Mouse (Mus musculus): ENCODE results near the gene Stard8. TPM values are rescaled to one million over a fixed set of nuclear protein-coding genes. Genes with fewer than 3 reads are reported as not detected.
"Not testable (repeated sequence)": the region's sequence is repeated elsewhere in the genome, so short reads cannot be mapped to it uniquely, and the experiment has no call there.

Stard8 gene
- total and polyA plus RNA-seq, 3 experiments: 34.2 to 149 (median 56.4) TPM

GRCm38 (mm10) chrX:99076460-99076859 lies 73.4 kb downstream of the Stard8 start:
- no peaks in the 10 kb centered on the region for H3K9me3 ChIP-seq (replicated peaks)
- DNase-seq (ENCODE audit: low spot score): no peak
- peaks cover 37% of the 10 kb centered on the region for H3K36me3 ChIP-seq (replicated peaks)
- no peak overlapping the region for H3K4me3 ChIP-seq (ENCODE audit: low read depth, low read length)
- no peak for ATAC-seq (ENCODE audit: extremely low read depth, insufficient number of reproducible peaks, low FRiP score, poor library complexity, severe bottlenecking)
- H3K4me1 ChIP-seq (ENCODE audit: insufficient read depth, low read depth, low read length): peaks cover 27% of the 10 kb centered on the region
- H3K27me3 ChIP-seq (ENCODE audit: insufficient read depth, low read length): no peaks in the 10 kb centered on the region
- TF ChIP-seq POLR2AphosphoS5 (IDR thresholded peaks at IDR 0.05; ENCODE audit: insufficient replicate concordance, low read depth, low read length) (no peak), TAL1 (conservative IDR thresholded peaks at IDR 0.05; ENCODE audit: low read depth, low read length) (no peak), GATA2 (IDR thresholded peaks at IDR 0.05; ENCODE audit: borderline replicate concordance, low read depth, low read length) (no peak), GATA1 (IDR thresholded peaks at IDR 0.05; ENCODE audit: borderline replicate concordance, low read length) (no peak), CTCF (IDR thresholded peaks at IDR 0.05; ENCODE audit: low read depth, low read length) (no peak)

- not testable (repeated sequence) for H3K27me3 ChIP-seq (ENCODE audit: insufficient read depth, low read length); H3K4me3 ChIP-seq (ENCODE audit: low read depth, low read length); H3K9me3 ChIP-seq (replicated peaks); DNase-seq (ENCODE audit: low spot score)
- peaks cover 13% of the 10 kb centered on the region for H3K4me1 ChIP-seq (ENCODE audit: insufficient read depth, low read depth, low read length)
- ATAC-seq (ENCODE audit: extremely low read depth, insufficient number of reproducible peaks, low FRiP score, poor library complexity, severe bottlenecking): peak; percentile 63; the same call in 1 of the 2 replicates
- H3K36me3 ChIP-seq (replicated peaks): peaks cover 17% of the 10 kb centered on the region
Observed at GRCm38 (mm10) chrX:99078374-99078892, 75.4 kb downstream of the Stard8 start.

- TF ChIP-seq TAL1 (conservative IDR thresholded peaks at IDR 0.05; ENCODE audit: low read depth, low read length): no peak
- no peak for TF ChIP-seq CTCF (IDR thresholded peaks at IDR 0.05; ENCODE audit: low read depth, low read length)
- no peak for TF ChIP-seq GATA2 (IDR thresholded peaks at IDR 0.05; ENCODE audit: borderline replicate concordance, low read depth, low read length)
- TF ChIP-seq POLR2AphosphoS5 (IDR thresholded peaks at IDR 0.05; ENCODE audit: insufficient replicate concordance, low read depth, low read length): no peak
- no peak for TF ChIP-seq GATA1 (IDR thresholded peaks at IDR 0.05; ENCODE audit: borderline replicate concordance, low read length)
- ATAC-seq (ENCODE audit: extremely low read depth, insufficient number of reproducible peaks, low FRiP score, poor library complexity, severe bottlenecking) (no peak), DNase-seq (ENCODE audit: low spot score) (no peak)
- H3K4me1 ChIP-seq (ENCODE audit: insufficient read depth, low read depth, low read length): no peaks in the 10 kb centered on the region
- 0 out of 2 replicates have a peak, but pooled peaks cover 3% of the 10 kb centered on the region for H3K27me3 ChIP-seq (ENCODE audit: insufficient read depth, low read length)
- no peak overlapping the region for H3K4me3 ChIP-seq (ENCODE audit: low read depth, low read length)
- H3K9me3 ChIP-seq (replicated peaks): no peaks in the 10 kb centered on the region
- no peaks in the 10 kb centered on the region for H3K36me3 ChIP-seq (replicated peaks)
Observed at GRCm38 (mm10) chrX:99092704-99093103, 89.7 kb downstream of the Stard8 start.

GRCm38 (mm10) chrX:99111088-99111724 lies 108.2 kb downstream of the Stard8 start:
- ATAC-seq (ENCODE audit: extremely low read depth, insufficient number of reproducible peaks, low FRiP score, poor library complexity, severe bottlenecking): peak; percentile 57
- not testable (repeated sequence) for H3K36me3 ChIP-seq (replicated peaks); DNase-seq (ENCODE audit: low spot score); H3K4me3 ChIP-seq (ENCODE audit: low read depth, low read length); H3K4me1 ChIP-seq (ENCODE audit: insufficient read depth, low read depth, low read length); H3K9me3 ChIP-seq (replicated peaks); H3K27me3 ChIP-seq (ENCODE audit: insufficient read depth, low read length)

GRCm38 (mm10) chrX:99119510-99119909 lies 116.5 kb downstream of the Stard8 start:
- H3K36me3 ChIP-seq (replicated peaks): no peaks in the 10 kb centered on the region
- no peak overlapping the region for H3K4me3 ChIP-seq (ENCODE audit: low read depth, low read length)
- H3K27me3 ChIP-seq (ENCODE audit: insufficient read depth, low read length): peaks cover 6% of the 10 kb centered on the region; the same call in 1 of the 2 replicates
- no peaks in the 10 kb centered on the region for H3K9me3 ChIP-seq (replicated peaks)
- ATAC-seq (ENCODE audit: extremely low read depth, insufficient number of reproducible peaks, low FRiP score, poor library complexity, severe bottlenecking) (no peak), DNase-seq (ENCODE audit: low spot score) (no peak)
- no peaks in the 10 kb centered on the region for H3K4me1 ChIP-seq (ENCODE audit: insufficient read depth, low read depth, low read length)
- TF ChIP-seq GATA2 (IDR thresholded peaks at IDR 0.05; ENCODE audit: borderline replicate concordance, low read depth, low read length): no peak
- no peak for TF ChIP-seq CTCF (IDR thresholded peaks at IDR 0.05; ENCODE audit: low read depth, low read length)
- TF ChIP-seq GATA1 (IDR thresholded peaks at IDR 0.05; ENCODE audit: borderline replicate concordance, low read length): no peak
- TF ChIP-seq POLR2AphosphoS5 (IDR thresholded peaks at IDR 0.05; ENCODE audit: insufficient replicate concordance, low read depth, low read length): no peak
- no peak for TF ChIP-seq TAL1 (conservative IDR thresholded peaks at IDR 0.05; ENCODE audit: low read depth, low read length)

Other genes with a start within 250 kb of the Stard8 start
- not detected in 2 replicates for gene Ophn1, start 112.2 kb upstream of the Stard8 start, total RNA-seq (2014; fragmentation: Nextera tagmentation)
- 0.05 and 0.12 TPM in 2 replicates for gene Ophn1, start 112.2 kb upstream of the Stard8 start, total RNA-seq (2017)
- not detected in 2 replicates for gene Ophn1, start 112.2 kb upstream of the Stard8 start, polyA plus RNA-seq (2012)
- 33.6 and 102 TPM in 2 replicates for gene Yipf6, start 66.9 kb upstream of the Stard8 start, total RNA-seq (2014; fragmentation: Nextera tagmentation)
- 28.2 and 32.6 TPM in 2 replicates for gene Yipf6, start 66.9 kb upstream of the Stard8 start, total RNA-seq (2017)
- gene Yipf6, start 66.9 kb upstream of the Stard8 start, polyA plus RNA-seq (2012): 2.3 and 8.8 TPM in 2 replicates
- gene Efnb1, start 132.9 kb downstream of the Stard8 start, total RNA-seq (2014; fragmentation: Nextera tagmentation): not detected in 2 replicates
- not detected in 2 replicates for gene Efnb1, start 132.9 kb downstream of the Stard8 start, total RNA-seq (2017)
- gene Efnb1, start 132.9 kb downstream of the Stard8 start, polyA plus RNA-seq (2012): not detected in 2 replicates

Measured in G1E (cell line).